Mouse (Mus musculus): Measurements from ENCODE around the gene Appbp2.
A peak's percentile ranks its signal among the peaks of the same experiment; 100 is the strongest.

The Appbp2 gene

DNA sequence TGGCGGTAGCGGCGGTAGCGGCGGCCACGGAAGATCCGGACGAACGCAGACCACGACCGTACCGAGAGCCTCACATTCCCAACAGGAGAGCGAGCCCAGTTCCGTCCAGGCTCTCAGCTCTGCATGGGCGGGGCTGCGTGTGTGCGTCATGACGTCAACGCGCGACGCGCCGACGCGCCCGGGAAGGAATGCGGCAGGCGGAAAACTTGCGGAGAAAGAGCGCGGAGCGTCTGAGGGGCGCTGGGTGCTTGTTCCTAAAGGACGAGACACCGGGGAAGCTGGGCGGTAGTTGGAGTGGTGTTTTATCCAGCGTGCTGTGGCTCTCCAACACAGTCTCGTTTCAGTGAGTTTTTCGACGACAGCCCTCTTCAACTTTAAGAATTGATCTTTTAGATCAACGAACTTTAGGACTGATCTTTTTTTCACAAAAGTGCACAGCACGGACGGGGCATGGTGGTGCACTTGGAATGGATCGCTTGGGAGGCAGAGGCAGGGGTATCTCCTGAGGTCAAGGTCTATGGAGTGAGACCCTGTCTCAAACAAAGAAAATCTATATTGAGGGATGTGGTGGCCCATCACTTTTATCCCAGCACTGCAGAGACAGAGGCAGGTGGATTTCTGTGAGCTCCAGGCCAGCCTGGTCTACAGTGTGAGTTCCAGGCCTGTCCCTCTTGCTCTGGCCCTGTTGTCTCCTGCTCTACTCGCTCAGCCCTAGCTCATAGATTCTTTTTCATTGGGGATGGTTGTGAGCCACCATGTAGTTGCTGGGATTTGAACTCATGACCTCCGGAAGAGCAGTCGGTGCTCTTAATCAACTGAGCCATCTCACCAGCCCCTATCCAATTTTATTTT, at the start of gene Appbp2:
Gene Appbp2 (minus strand): TSS at position 141 of the 852 bp plus-strand sequence.
- DNase-seq (ENCODE audit: low spot score in 2 of 2) = peak; percentile 90 to 92

GRCm38 (mm10) chr11:85281219-85281878, 46.4 kb upstream of the Appbp2 start:
- no peak for DNase-seq (ENCODE audit: low spot score in 2 of 2)

DNA sequence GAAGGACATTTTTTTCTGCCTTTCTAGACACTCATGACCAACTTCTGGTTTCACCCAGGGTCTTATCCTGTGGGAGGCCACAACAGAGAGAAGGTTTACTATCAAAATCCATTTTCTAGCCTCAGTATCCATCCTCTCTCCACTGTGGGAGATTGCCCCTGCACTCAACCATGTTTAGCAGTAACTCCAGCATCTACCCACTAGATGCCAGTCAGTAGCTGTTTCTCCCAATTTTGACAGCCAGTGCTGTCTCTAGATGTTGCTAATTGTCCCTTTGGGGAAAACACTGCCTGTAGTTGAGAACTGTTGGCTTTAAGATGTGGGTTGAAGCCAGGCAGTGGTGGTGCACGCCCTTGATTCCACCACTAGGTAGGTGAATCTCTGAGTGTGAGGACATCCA, 43.2 kb upstream of the Appbp2 start:
- no peak for DNase-seq (ENCODE audit: low spot score in 2 of 2)

DNA sequence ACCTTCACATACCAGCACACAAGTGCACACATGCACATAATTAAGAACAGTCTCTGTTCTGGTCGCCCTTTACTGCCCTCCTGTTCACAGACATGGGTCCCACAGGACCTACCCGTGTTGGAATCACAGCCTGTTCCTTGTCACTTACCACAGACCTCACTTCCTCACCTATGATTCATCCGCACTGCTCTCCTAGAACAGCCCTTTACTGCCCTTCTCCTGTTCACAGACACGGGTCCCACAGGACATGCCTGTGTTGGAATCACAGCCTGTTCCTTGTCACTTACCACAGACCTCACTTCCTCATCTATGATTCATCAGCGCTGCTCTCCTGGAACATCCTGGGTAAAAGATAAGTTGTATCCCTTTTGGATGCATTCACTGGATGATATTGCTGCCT, 42.7 kb upstream of the Appbp2 start:
- DNase-seq (ENCODE audit: low spot score in 2 of 2) = no peak

- no peak for DNase-seq (ENCODE audit: low spot score in 2 of 2)
Observed at GRCm38 (mm10) chr11:85275151-85275550, 40.2 kb upstream of the Appbp2 start.

GRCm38 (mm10) chr11:85273299-85273698, 38.4 kb upstream of the Appbp2 start:
- DNase-seq (ENCODE audit: low spot score in 2 of 2) = no peak

DNA sequence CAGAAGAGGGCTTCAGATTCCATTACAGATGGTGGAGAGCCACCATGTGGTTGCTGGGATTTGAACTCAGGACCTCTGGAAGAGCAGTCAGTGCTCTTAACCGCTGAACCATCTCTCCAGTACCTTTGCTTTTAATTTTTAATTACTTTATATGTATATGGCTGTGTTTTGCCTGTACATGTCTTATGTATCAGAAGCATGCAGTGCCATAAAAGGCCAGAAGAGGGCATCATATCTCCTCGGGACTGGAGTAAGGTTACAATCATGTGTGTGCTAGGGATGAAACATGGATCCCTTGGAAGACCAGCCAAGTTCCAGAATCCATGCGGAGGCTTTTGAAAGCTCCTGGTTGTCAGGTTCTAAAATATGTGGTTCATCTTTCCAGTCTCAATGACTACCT, 35.7 kb upstream of the Appbp2 start:
- peak in 1 of 2 experiments; percentile 40 for DNase-seq (ENCODE audit: low spot score in 2 of 2)

DNA sequence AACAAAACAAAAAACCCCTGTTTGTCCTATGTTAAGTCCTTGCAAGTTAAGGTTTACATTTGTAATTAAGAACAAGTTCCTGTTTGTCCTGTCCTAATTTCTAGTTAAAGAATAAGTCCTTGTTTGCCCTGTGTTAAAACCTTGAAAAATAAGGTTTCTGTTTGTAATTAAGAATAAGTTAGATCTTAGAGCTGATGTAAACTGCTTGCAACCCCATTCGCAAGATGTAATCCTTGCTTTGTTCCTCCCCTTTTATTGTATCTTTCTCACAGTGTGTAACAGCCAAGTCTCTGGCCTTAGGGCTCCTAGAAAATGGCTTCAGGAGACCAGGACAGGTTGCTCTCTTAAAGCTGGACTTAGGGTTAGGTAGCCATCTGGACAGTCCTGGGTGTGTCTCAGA, 32.5 kb upstream of the Appbp2 start:
- no peak for DNase-seq (ENCODE audit: low spot score in 2 of 2)

- no peak for DNase-seq (ENCODE audit: low spot score in 2 of 2)
Observed at GRCm38 (mm10) chr11:85264635-85265034, 29.7 kb upstream of the Appbp2 start.

DNA sequence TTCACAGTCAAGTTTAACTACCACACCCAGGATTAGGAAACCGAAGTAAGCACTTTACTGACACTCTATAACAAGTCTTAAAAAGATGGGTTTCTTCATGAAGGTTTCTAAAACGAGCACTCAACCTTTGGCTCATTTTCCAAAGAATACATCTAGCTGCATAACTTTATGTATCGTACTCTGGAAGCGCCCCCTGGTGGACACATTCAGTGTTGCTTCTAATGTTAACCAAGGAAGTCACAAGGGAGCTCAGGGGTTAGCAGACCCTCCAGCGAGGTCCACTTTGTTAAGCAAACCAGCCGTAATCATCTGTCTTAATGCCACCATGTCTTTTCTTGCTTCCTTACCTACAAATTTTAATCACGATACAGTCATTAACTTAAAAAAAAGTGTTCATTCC, 26.3 kb upstream of the Appbp2 start:
- peak; percentile 63 to 68 for DNase-seq (ENCODE audit: low spot score in 2 of 2)

GRCm38 (mm10) chr11:85258966-85259365, 24.0 kb upstream of the Appbp2 start:
- DNase-seq (ENCODE audit: low spot score in 2 of 2) = peak in 1 of 2 experiments; percentile 17

DNA sequence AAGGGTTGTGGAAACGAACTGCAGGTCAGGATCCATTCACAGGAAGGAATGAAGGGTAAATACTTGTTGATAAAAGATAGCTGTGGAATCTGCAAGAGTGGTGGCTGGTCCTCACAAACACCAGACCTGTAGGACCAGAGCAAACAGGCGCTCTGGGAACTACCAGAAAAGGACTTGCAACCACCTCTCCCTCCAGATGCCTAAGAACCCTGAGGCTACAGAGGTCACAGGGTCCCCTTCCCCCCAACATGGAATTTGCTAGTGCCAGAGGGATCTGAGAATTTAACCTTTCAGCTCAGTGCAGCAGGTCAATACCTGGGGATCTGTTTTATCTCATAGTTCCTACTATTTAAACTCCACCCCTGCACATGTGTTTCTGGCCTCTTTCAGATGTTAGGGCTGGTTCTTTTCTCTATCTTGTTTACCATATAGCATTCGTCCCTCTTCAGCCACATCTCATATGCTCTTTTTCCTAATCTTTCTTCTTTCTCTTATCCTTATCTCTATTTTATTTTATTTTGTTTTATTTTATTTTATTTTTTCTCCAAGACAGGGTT, 20.6 kb upstream of the Appbp2 start:
- no peak for DNase-seq (ENCODE audit: low spot score in 2 of 2)

- DNase-seq (ENCODE audit: low spot score in 2 of 2) = no peak
Observed at GRCm38 (mm10) chr11:85253641-85254040, 18.7 kb upstream of the Appbp2 start.

DNA sequence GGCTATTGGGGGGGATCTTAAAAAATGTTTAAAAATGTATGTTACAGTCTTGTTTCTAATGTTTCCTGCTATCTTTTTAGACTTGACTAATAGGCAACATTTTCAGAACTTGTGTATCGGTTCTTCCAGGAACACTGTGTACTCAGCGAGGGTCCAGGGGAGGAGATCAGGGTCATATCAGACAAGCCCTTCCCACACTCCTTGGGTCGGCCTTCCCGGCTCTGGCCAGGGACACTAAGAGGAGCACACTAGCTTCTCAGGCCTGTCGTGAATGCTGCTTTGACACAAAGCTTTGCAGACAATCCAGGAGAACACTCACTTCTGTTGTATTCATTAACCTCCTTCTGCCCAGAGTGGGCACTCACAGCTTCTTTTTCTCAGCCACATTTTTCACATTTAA, 18.1 kb upstream of the Appbp2 start:
- no peak for DNase-seq (ENCODE audit: low spot score in 2 of 2)

- DNase-seq (ENCODE audit: low spot score in 2 of 2) = no peak
Observed at GRCm38 (mm10) chr11:85251955-85252354, 17.0 kb upstream of the Appbp2 start.

- no peak for DNase-seq (ENCODE audit: low spot score in 2 of 2)
Observed at GRCm38 (mm10) chr11:85250467-85250866, 15.5 kb upstream of the Appbp2 start.

DNA sequence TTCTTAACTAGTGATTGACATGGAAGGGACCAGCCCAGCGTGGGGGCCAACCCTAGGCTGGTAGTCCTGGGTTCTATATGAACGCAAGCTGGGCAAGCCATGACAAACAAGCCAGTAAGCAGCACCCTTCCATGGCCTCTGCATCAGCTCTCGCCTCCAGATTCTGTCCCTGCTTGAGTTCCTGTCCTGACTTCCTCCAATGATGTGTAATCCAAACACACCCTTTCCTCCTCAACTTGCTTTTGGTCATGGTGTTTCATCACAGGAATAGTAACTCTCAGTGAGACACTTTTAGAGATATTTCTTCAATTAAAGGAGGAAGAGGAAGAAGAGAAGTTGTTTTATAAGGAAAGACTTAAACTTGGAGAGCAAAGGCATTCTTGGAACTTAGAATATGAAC, 14.4 kb upstream of the Appbp2 start:
- no peak for DNase-seq (ENCODE audit: low spot score in 2 of 2)

GRCm38 (mm10) chr11:85248151-85248550, 13.2 kb upstream of the Appbp2 start:
- no peak for DNase-seq (ENCODE audit: low spot score in 2 of 2)

- no peak for DNase-seq (ENCODE audit: low spot score in 2 of 2)
Observed at GRCm38 (mm10) chr11:85241226-85241625, 6.3 kb upstream of the Appbp2 start.

GRCm38 (mm10) chr11:85240211-85240610, 5.3 kb upstream of the Appbp2 start:
- DNase-seq (ENCODE audit: low spot score in 2 of 2) = no peak

- DNase-seq (ENCODE audit: low spot score in 2 of 2) = peak; percentile 74 to 83
Observed at GRCm38 (mm10) chr11:85234363-85234989, 454 bp downstream of the Appbp2 start.

GRCm38 (mm10) chr11:85233676-85234210, 1.2 kb downstream of the Appbp2 start:
- DNase-seq (ENCODE audit: low spot score in 2 of 2) = peak in 1 of 2 experiments; percentile 5

All from urinary bladder, postnatal 36 days (tissue).